Mouse (Mus musculus) 3134 (cell line): ENCODE data around the gene Vhl.
A peak's percentile ranks its signal among the peaks of the same experiment; 100 is the strongest.

Experiments used
- DNase-seq: peaks from one replicate; pipeline ENCODE4 v3.0.0-alpha.2; 2011; ENCODE audit warnings: low spot score; ENCODE audit not compliant: insufficient read length; ENCODE audit errors: extremely low read depth

The Vhl gene

GRCm38 (mm10) chr6:113623941-113624751 is at the start of gene Vhl:
Gene Vhl (plus strand): TSS chr6:113623959.
- DNase-seq: peak; percentile 95

- no peak for DNase-seq
These were observed 47.7 kb upstream of the Vhl start for GRCm38 (mm10) chr6:113576044-113576443.

- no peak for DNase-seq
These were observed 44.5 kb upstream of the Vhl start for GRCm38 (mm10) chr6:113579306-113579705.

GRCm38 (mm10) chr6:113583023-113583422 is 40.7 kb upstream of the Vhl start:
- no peak for DNase-seq

DNA sequence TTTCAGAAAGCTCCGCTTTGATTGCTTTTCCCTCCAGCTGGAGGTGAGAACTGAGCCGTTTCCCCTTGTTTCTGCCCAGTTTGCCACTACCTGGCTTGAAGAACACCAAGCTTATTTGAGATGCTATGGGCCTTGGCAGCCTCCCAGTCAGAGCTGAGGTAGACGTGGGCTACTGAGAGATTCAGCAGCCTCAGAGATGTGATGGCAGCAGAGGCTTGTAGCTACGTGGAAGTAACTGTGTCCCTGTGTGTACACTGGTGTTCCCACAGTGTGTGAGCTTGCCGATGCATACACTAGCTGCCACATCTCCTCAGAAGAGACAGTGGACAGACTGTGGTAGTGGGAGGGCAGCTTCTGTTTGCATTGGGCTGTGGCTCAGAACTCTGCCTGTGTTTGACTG is 38.7 kb upstream of the Vhl start:
- DNase-seq: no peak

- DNase-seq: no peak
These were observed 37.1 kb upstream of the Vhl start for GRCm38 (mm10) chr6:113586466-113587183.

- no peak for DNase-seq
These were observed 31.1 kb upstream of the Vhl start for GRCm38 (mm10) chr6:113592637-113593036.

DNA sequence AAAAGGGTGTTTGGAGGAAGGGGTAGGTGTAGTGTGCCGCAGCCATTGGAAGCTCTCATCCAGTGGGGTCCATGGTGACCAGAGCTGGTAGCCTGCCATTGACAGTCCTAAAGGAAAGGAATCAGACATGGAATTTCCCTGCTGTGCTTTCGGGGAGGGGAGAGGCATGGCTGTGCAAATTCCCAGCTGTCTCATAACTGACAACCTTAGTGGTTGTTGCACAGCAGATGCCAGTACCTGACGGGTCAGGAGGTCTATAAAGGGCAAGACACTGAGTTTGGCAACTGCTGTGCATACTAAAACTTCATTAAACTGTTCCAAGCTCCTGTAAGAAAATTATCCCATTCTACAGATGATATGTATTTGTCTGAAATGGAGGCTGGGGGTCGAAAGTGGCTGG is 25.8 kb upstream of the Vhl start:
- DNase-seq: no peak

GRCm38 (mm10) chr6:113599833-113600232 is 23.9 kb upstream of the Vhl start:
- DNase-seq: no peak

GRCm38 (mm10) chr6:113600543-113601139 is 23.1 kb upstream of the Vhl start, which contains the start of gene Fancd2os:
Gene Fancd2os (minus strand): TSS chr6:113600715.
- DNase-seq: no peak

GRCm38 (mm10) chr6:113602821-113603220 is 20.9 kb upstream of the Vhl start:
- peak; percentile 39 for DNase-seq

GRCm38 (mm10) chr6:113603993-113604392 is 19.8 kb upstream of the Vhl start:
- no peak for DNase-seq

DNA sequence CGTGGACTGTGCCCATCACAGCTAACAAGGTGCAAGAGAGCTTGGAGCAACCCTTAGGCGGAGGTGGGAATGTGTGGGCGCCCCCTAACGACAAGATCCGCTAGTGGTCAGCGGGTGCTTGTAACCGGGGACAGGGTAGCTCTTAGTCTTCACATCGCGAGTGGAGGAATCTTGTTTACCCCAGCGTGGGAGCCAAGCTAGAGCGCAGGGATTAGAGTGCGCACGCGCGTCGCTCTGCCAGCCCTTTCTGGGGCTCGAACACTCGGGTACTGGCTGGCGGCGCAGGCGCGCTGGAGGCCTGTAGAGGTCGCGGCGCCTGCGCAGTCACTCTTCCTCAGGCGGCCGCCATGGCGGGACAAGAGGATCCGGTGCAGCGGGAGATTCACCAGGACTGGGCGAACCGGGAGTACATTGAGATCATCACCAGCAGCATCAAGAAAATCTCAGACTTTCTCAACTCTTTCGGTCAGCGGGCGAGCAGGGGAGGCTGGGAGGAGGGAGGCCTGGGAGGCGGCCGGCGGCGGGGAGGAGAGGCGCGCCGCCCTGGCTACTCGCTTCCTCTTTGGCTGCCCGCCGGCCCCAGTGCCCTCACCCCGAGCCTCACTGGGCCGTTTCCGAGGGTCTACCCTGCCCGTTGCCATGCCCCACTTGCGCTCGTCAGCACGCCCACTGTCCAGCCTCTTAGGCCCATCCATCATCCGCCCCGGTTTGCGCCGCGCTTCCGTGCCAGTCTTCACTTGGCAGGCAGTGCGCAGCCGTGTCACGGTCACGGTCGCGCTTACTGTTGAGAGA is 19.1 kb upstream of the Vhl start, which contains the start of gene Brk1:
TSS of gene Brk1 (plus strand) at position 341 of the 792 bp plus-strand sequence.
- peak; percentile 97 for DNase-seq

DNA sequence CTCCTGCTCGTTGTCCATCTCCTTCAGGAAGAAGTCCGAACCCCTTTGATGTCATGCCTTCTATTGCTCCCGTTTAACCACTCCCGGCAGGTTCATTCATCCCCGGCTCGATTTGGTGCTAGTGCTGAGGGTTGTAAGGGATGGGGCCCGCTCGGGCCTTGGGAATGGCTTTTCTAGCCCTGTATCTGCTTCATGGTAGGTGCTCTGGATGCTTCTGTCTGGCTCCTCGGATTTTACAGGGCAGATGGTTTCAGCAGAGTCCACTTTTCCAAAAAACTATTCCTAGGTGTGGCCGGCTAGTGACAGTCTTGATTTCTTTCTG is 18.6 kb upstream of the Vhl start:
- no peak for DNase-seq

- DNase-seq: no peak
These were observed 14.9 kb upstream of the Vhl start for GRCm38 (mm10) chr6:113608871-113609270.

DNA sequence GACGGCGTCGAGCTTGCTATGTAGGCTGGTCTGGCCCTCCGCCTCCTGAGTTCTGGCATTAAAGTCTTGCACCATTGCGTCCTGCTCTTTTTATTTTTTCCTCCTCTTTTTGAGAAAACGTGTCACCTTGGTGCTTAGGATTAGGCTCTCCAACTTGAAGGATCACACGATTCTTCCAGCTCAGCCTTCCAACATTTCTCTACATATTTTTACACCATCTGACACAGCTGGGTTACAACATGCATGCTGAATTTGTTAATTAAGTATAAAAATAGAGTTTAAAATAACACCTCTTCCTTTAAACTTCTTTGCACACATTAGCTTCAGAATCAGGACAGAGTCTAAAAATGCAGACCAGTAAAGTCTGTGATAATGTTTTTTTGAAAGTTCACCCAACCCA is 14.5 kb upstream of the Vhl start:
- DNase-seq: no peak

DNA sequence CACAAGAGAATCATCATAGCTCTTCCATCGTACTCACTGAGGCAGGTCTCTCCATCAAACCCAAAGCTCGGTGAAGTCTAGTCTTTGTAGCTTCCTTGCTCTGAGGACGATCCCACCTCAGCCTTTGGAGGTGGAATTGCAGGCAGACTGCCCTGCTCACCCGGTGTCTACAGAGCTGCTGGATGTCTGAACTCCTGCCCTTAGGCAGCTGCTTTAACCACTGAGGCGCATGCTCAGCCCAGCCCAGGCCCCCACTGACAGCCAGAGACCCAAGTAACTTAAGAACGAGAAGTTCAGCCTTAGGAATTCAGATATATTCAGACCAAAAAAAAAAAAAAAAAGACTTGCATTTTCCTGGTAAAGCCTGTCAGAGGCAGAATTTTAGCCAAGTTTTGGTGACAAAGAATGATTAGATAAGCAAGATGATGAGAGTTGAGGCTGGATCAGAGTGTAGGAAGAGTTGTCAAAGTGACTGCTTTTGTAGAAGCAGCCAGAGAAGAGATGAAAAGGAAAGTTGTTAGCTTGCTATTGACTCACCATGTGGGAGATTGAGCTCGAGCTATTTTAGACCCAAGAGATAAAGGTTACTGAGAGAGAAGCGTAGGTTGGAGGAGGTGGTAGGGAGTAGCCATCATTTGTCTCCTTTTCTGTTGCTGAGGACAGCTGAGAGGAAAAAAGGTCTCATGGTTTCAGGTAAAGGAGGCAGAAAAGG is 11.3 kb upstream of the Vhl start:
- no peak for DNase-seq

DNA sequence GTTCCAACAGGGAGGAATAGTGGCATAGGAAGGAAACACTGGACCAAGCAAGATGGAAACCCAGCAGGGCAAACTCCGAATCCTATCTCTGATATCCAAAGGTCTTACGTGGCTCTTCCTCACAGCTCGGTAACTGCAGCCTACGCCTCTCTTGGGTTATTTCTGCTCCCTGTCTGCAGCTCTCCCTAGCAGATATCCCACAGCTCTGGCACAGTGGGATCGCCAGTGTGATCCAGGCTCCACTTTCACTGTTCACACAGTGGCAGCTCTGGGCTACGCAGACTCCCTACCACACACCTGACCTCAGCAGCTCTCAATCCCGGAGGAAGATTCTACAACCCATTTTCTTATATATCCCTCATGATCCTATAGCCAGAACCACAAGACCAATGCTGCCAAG is 9.6 kb upstream of the Vhl start:
- no peak for DNase-seq

GRCm38 (mm10) chr6:113614997-113615396 is 8.8 kb upstream of the Vhl start:
- DNase-seq: no peak

DNA sequence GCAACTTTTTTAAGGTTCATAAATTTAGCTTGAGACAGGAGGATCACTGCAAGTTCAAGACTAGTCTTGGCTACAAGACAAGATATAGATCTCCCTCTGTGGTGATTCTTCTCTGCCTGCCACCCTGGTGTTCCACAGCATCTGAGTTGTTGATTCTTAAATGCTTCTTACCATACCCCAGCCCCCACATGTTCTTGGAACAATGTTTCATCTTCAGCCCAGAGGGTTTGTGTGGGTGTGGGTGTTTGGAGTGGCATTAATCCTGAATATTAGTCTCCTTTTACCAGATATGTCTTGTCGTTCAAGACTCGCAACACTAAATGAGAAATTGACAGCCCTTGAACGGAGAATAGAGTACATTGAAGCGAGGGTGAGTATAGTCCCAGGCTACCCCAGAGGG is 8.3 kb upstream of the Vhl start:
- DNase-seq: no peak
